Comparison of ENCODE assay signal across 22 mouse cellular contexts in the genomic region with DNA sequence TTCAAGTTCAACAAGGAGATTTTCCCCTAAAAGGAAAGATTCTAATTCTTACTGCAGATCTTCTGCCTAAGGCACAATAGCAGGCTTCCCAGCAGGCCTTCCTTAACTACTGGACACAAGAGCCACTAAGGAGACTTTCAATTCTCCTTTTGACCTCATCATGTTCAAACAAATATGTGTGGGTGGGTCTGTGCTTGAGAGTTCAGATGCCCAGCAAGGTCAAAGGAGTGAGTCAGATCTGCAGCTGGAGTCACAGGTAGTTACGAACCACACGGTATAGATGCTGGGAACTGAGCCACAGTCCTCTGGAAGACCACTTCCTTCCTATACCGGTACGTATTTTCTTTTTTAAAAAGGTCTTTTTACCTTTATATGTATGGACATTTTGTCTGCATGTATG.
"Had no signal": no experiment of that assay in that cellular context is flagged by ENCODE, and none has a peak within 500 bp of the region (broad histone marks: within the 10 kb centered on the region; RNA-seq: fewer than 3 reads in every experiment).

No protein-coding gene starts in this region.

- DNase-seq: kidney, adult 2 months; kidney, postnatal 25 days; layer of hippocampus, adult 9-11 months; liver, postnatal 0 days; lung, embryonic 14.5 days; lung, postnatal 10 days; lung, postnatal 36 days; midbrain, embryonic 14.5 days; right cerebral cortex, adult 18-20 months; right cerebral cortex, postnatal 14 days; right cerebral cortex, postnatal 4 days; thymus, adult 2 months; thymus, postnatal 14 days; thymus, postnatal 4 days had no signal

- H3K36me3 ChIP-seq: midbrain, embryonic 10.5 days; neural tube, embryonic 12.5 days; neural tube, embryonic 15.5 days had no signal

- H3K27me3 ChIP-seq: megakaryocyte, embryonic 14.5 days; neural tube, embryonic 12.5 days; neural tube, embryonic 15.5 days had no signal

- H3K4me1 ChIP-seq: megakaryocyte, embryonic 14.5 days; neural tube, embryonic 12.5 days had no signal

- ATAC-seq: liver, postnatal 0 days had no signal

- H3K27ac ChIP-seq: kidney, postnatal 0 days; liver, embryonic 14.5 days; midbrain, embryonic 10.5 days; neural tube, embryonic 12.5 days; neural tube, embryonic 15.5 days; stomach, postnatal 0 days had no signal

- H3K4me3 ChIP-seq: layer of hippocampus, adult 2 months; megakaryocyte, embryonic 14.5 days; midbrain, embryonic 10.5 days; neural tube, embryonic 12.5 days; neural tube, embryonic 15.5 days had no signal

- H3K4me2 ChIP-seq: lung, embryonic 14.5 days; neural tube, embryonic 12.5 days; neural tube, embryonic 15.5 days had no signal

- H3K9ac ChIP-seq: liver, embryonic 14.5 days; liver, postnatal 0 days; lung, embryonic 14.5 days; neural tube, embryonic 12.5 days; neural tube, embryonic 15.5 days had no signal

- H3K9me3 ChIP-seq: megakaryocyte, embryonic 14.5 days; midbrain, embryonic 10.5 days; neural tube, embryonic 12.5 days; neural tube, embryonic 15.5 days had no signal
